Mouse (Mus musculus): ENCODE results near the gene Traip. TPM values are rescaled to one million over a fixed set of nuclear protein-coding genes. Genes with fewer than 3 reads are reported as not detected.

Gene Traip
- total and polyA plus RNA-seq, 2 experiments from 2014 or later, result 11.0 to 11.2 TPM

GRCm38 (mm10) chr9:107967437-107967836 is 17.5 kb downstream of the Traip start:
- no peak overlapping the region for H3K4me3 ChIP-seq (ENCODE audit: low read depth, low read length)
- no peak for DNase-seq
- H3K9ac ChIP-seq, result no peak overlapping the region
- H3K36me3 ChIP-seq (ENCODE audit: insufficient read depth), result peaks cover 16% of the 10 kb centered on the region
- no peak for ATAC-seq
- TF ChIP-seq CTCF (IDR thresholded peaks at IDR 0.05; ENCODE audit: low read depth), result no peak
- WGBS, result 86% methylated on average over 6 of the region's 6 CpGs
- H3K4me2 ChIP-seq (ENCODE audit: low read depth), result no peak overlapping the region
- H3K4me1 ChIP-seq (ENCODE audit: insufficient read depth), result no peaks in the 10 kb centered on the region
- H3K9me3 ChIP-seq (ENCODE audit: low read length), result no peaks in the 10 kb centered on the region
- no peaks in the 10 kb centered on the region for H3K27me3 ChIP-seq (ENCODE audit: insufficient read depth, low read length)
- no peak overlapping the region for H3K27ac ChIP-seq (ENCODE audit: low read depth, low read length)

- no peak for DNase-seq
- Histone ChIP-seq H3K4me3 (ENCODE audit: low read depth, low read length) (no peak overlapping the region), H3K4me2 (ENCODE audit: low read depth) (no peak overlapping the region), H3K27ac (ENCODE audit: low read depth, low read length) (no peak overlapping the region), H3K4me1 (ENCODE audit: insufficient read depth) (no peaks in the 10 kb centered on the region), H3K9ac (no peak overlapping the region), H3K9me3 (ENCODE audit: low read length) (no peaks in the 10 kb centered on the region), H3K36me3 (ENCODE audit: insufficient read depth) (peaks cover 16% of the 10 kb centered on the region; the same call in 1 of the 2 replicates), H3K27me3 (ENCODE audit: insufficient read depth, low read length) (no peaks in the 10 kb centered on the region)
- 92% methylated on average over 7 of the region's 7 CpGs for WGBS
- ATAC-seq, result no peak
- no peak for TF ChIP-seq CTCF (IDR thresholded peaks at IDR 0.05; ENCODE audit: low read depth)
Measured at GRCm38 (mm10) chr9:107968531-107968930, 18.6 kb downstream of the Traip start.

- 93% methylated on average over 5 of the region's 5 CpGs for WGBS
- no peaks in the 10 kb centered on the region for H3K9me3 ChIP-seq (ENCODE audit: low read length)
- H3K27me3 ChIP-seq (ENCODE audit: insufficient read depth, low read length), result no peaks in the 10 kb centered on the region
- H3K4me2 ChIP-seq (ENCODE audit: low read depth), result no peak overlapping the region
- H3K27ac ChIP-seq (ENCODE audit: low read depth, low read length), result no peak overlapping the region
- peaks cover 13% of the 10 kb centered on the region; the same call in 1 of the 2 replicates for H3K36me3 ChIP-seq (ENCODE audit: insufficient read depth)
- no peak overlapping the region for H3K9ac ChIP-seq
- no peak for TF ChIP-seq CTCF (IDR thresholded peaks at IDR 0.05; ENCODE audit: low read depth)
- DNase-seq (no peak), ATAC-seq (no peak)
- H3K4me1 ChIP-seq (ENCODE audit: insufficient read depth), result no peaks in the 10 kb centered on the region
- H3K4me3 ChIP-seq (ENCODE audit: low read depth, low read length), result no peak overlapping the region
Measured at GRCm38 (mm10) chr9:107970311-107970710, 20.4 kb downstream of the Traip start.

- Histone ChIP-seq H3K4me3 (ENCODE audit: low read depth, low read length) (no peak overlapping the region), H3K27me3 (ENCODE audit: insufficient read depth, low read length) (no peaks in the 10 kb centered on the region), H3K4me2 (ENCODE audit: low read depth) (no peak overlapping the region), H3K9me3 (ENCODE audit: low read length) (no peaks in the 10 kb centered on the region), H3K4me1 (ENCODE audit: insufficient read depth) (no peaks in the 10 kb centered on the region), H3K27ac (ENCODE audit: low read depth, low read length) (no peak overlapping the region), H3K36me3 (ENCODE audit: insufficient read depth) (peaks cover 13% of the 10 kb centered on the region; the same call in 1 of the 2 replicates), H3K9ac (no peak overlapping the region)
- DNase-seq, result no peak
- no peak for TF ChIP-seq CTCF (IDR thresholded peaks at IDR 0.05; ENCODE audit: low read depth)
- WGBS, result 83% methylated on average over 8 of the region's 8 CpGs
- no peak for ATAC-seq
Measured at GRCm38 (mm10) chr9:107971690-107972541, 22.0 kb downstream of the Traip start.

- H3K4me1 ChIP-seq (ENCODE audit: insufficient read depth), result no peaks in the 10 kb centered on the region
- 90% methylated on average over 10 of the region's 10 CpGs for WGBS
Measured at GRCm38 (mm10) chr9:107974491-107975171, 24.7 kb downstream of the Traip start.

GRCm38 (mm10) chr9:107975399-107976386 is 25.8 kb downstream of the Traip start, which contains the start of gene Uba7:
Gene Uba7, plus strand, starts transcription at chr9:107975505.
- Histone ChIP-seq H3K27me3 (ENCODE audit: insufficient read depth, low read length) (no peaks in the 10 kb centered on the region), H3K9me3 (ENCODE audit: low read length) (no peaks in the 10 kb centered on the region), H3K36me3 (ENCODE audit: insufficient read depth) (0 out of 2 replicates have a peak, but pooled peaks cover 5% of the 10 kb centered on the region), H3K4me1 (ENCODE audit: insufficient read depth) (no peaks in the 10 kb centered on the region), H3K4me3 (ENCODE audit: low read depth, low read length) (no peak within 1 kb of the TSS), H3K9ac (no peak within 1 kb of the TSS), H3K4me2 (ENCODE audit: low read depth) (no peak within 1 kb of the TSS), H3K27ac (ENCODE audit: low read depth, low read length) (no peak within 1 kb of the TSS)
- no peak for DNase-seq
- WGBS, result 77% methylated on average over 12 of the region's 12 CpGs
- ATAC-seq, result no peak
- TF ChIP-seq CTCF (IDR thresholded peaks at IDR 0.05; ENCODE audit: low read depth), result no peak

More at GRCm38 (mm10) chr9:107974491-107975171, 24.7 kb downstream of the Traip start:
- Histone ChIP-seq H3K27ac (ENCODE audit: low read depth, low read length) (no peak overlapping the region), H3K27me3 (ENCODE audit: insufficient read depth, low read length) (no peaks in the 10 kb centered on the region), H3K36me3 (ENCODE audit: insufficient read depth) (0 out of 2 replicates have a peak, but pooled peaks cover 5% of the 10 kb centered on the region), H3K4me2 (ENCODE audit: low read depth) (no peak overlapping the region), H3K9me3 (ENCODE audit: low read length) (no peaks in the 10 kb centered on the region), H3K9ac (no peak overlapping the region), H3K4me3 (ENCODE audit: low read depth, low read length) (no peak overlapping the region)
- TF ChIP-seq CTCF (IDR thresholded peaks at IDR 0.05; ENCODE audit: low read depth), result no peak
- DNase-seq (no peak), ATAC-seq (no peak)
